Mouse (Mus musculus) CH12.LX (cell line): ENCODE data around the gene Gm43191.
A peak's percentile ranks its signal among the peaks of the same experiment; 100 is the strongest.

Source experiments
- KAT2A ChIP-seq: IDR thresholded peaks from 2 replicates; pipeline ENCODE4 v1.6.1; 2012; ENCODE audit warnings: low read length, improper control_type of control experiment, inconsistent platforms; ENCODE audit not compliant: insufficient replicate concordance
- MAZ ChIP-seq: IDR thresholded peaks from 2 replicates; pipeline ENCODE4 v1.6.1; 2012; ENCODE audit warnings: low read depth, mild to moderate bottlenecking, inconsistent platforms, low read length, improper control_type of control experiment, moderate library complexity

GRCm38 (mm10) chr3:116662463-116662863, 18.6 kb downstream of the Gm43191 start, which contains the start of gene Mfsd14a:
- TF ChIP-seq MAZ (no peak), KAT2A (0 out of 2 replicates have a peak, but pooled peaks have one; percentile 50)
